Mouse (Mus musculus) layer of hippocampus, postnatal 10 days (tissue): ENCODE results near the gene Iqck. TPM values are rescaled to one million over a fixed set of nuclear protein-coding genes. Genes with fewer than 3 reads are reported as not detected.

Source experiments
- DNase-seq, 2 experiments: peaks; one replicate each; pipeline ENCODE4 v3.0.0; 2021; ENCODE audit warnings: low spot score in 2 of 2
- total RNA-seq, 2 experiments: library from RNA; stranded (reverse); gene quantifications; 2 replicates each; pipeline ENCODE4 v1.2.3; 2021

Gene Iqck
- total RNA-seq, 2 experiments from 2014 or later: 3.3 to 4.5 TPM

DNA sequence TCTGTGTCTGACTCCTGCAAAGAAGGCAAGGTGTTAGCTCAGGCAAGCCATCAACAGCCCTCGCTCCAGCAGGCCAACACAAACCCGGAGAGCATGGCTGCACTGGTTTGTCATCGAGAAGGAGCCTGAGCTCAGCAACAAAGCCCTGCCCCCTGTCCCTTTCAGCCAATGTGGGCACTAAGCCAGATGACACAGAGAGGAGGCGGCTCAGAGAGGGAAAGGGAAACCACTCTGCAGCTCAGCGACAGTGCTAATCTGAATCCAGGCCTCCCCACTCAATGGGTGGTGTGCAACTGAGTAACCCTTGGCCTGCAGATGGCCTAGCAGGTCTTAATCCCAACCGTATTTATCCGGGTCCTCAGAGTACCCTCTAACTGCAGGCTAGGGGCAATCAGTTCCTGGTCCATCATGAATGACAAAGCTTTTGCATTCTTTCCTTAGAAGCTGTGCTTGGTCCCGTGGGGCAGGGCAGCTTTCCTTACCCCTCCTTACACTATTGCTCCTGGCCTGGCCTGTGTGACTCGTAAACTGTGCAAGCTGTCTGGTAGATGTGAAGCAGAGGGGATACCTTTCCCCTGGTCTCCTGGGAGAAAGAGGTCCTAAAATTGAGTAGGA lies 4.8 kb upstream of the Iqck start:
- no peak for DNase-seq

DNA sequence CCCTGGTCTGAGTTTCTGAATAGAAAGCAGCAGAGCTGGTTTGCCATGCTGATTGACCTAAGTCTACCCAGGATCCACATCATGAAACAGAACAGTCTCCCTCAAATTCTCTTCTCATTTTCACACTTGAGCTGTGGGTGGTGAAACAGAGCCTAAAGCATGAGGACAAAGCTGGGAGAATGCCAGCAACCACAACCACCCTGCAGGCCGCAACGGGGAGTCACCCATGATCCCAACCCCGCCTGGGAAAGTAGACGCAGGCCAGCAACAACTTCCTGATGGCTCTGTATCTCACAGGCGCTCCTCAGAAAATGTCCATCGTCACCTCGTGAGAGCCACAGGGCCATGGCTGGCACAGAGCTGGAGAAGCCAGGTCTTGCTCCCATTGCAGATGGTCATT lies 4.0 kb upstream of the Iqck start:
- no peak for DNase-seq

DNA sequence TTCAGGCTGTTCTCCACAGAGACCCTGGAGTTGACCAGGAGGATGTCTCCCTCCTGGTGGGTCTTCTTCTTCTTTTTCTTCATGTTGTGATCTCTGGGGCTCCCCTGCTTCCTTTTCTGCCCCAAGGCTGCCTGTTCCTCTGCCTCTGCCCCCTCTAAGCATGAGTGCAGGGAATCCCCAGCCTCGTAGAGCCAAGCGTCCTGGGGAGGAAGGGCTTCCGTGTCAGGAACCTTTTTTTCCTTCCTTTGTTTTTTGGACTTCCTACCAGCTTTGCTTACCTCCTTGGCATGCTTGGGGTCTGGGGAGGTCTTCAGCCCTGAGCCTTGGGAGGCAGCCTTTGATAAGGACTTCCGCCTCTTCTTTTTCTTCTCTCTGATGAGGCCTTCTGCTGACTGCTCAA lies 2.9 kb upstream of the Iqck start:
- no peak for DNase-seq

- no peak for DNase-seq
Observed at GRCm38 (mm10) chr7:118854606-118855005, 946 bp upstream of the Iqck start.

GRCm38 (mm10) chr7:118855877-118856304 lies 339 bp downstream of the Iqck start, which contains the start of gene Knop1:
Gene Knop1 (minus strand): TSS chr7:118856254.
- no peak for DNase-seq

GRCm38 (mm10) chr7:118858640-118859039 lies 3.1 kb downstream of the Iqck start:
- no peak for DNase-seq

DNA sequence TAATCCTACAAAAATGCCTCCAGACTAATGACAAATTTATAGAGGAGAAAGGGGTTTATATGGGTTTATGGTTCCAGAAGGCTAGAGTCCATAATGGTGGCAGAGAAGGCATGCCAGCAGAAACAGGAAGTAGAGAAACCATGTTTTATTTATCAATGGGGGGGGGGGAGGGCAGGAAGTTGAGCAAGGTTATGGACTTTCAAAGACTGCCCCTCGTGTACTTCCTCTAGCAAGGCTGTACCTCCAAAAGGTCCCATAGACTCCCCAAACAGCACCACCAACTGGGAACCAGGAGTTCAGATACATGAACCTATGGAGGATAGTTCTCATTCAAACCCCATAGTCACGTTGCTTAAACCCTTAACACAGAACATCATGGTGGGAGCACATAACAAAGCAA lies 9.8 kb downstream of the Iqck start:
- no peak for DNase-seq

- DNase-seq: no peak
Observed at GRCm38 (mm10) chr7:118879466-118880029, 24.0 kb downstream of the Iqck start.

DNA sequence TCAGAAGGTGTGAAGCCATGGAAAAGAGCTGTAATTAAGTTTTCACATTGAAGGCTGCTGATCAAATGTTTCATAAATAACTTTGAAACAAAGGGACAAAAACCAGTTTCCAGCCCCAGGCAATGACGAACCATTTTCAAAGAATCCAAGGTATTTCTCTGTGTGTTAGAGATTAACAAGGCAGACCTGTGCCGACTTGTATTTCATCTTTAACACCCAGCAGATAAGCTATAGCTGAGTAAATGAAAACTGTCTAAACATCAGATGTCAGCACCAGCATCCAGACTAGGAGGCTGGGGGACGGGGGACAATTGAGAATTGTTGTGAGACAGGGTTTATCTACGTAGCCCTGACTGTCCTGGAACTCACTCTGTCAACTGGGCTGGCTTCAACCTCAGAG lies 28.4 kb downstream of the Iqck start:
- DNase-seq: no peak

- no peak for DNase-seq
Observed at GRCm38 (mm10) chr7:118884969-118885368, 29.4 kb downstream of the Iqck start.

- no peak for DNase-seq
Observed at GRCm38 (mm10) chr7:118887303-118888055, 31.9 kb downstream of the Iqck start.

DNA sequence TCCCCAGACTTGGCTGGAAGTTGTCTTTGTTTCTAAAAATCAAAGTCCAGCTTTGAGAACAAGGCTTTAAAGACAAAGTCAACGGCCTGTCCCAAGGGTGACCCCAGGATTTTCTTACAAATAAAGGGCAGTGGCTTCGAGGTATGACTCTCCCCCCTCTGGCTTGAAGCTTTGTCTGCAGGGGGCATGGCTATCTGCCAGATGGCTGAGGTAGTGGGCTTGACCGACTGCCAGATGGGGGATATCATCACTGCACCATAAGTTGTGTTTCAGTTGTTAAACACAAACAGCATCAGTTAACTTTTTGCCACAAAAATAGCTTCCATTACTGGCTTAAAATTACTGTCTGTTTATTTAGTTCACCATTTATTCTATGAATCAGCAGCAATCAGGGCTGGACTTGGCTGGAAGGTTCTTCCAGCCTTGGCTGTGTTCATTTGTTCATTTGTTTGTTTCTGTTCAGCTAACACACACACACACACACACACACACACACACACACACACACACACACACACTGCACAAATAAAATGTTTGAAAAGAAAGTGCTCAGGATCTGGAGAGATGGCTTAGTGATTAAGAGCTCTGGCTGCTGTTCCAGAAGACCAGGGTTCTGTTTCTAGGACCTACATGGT lies 33.6 kb downstream of the Iqck start:
- peak; percentile 32 to 34 for DNase-seq

GRCm38 (mm10) chr7:118895469-118896450 lies 40.2 kb downstream of the Iqck start:
- DNase-seq: no peak

DNA sequence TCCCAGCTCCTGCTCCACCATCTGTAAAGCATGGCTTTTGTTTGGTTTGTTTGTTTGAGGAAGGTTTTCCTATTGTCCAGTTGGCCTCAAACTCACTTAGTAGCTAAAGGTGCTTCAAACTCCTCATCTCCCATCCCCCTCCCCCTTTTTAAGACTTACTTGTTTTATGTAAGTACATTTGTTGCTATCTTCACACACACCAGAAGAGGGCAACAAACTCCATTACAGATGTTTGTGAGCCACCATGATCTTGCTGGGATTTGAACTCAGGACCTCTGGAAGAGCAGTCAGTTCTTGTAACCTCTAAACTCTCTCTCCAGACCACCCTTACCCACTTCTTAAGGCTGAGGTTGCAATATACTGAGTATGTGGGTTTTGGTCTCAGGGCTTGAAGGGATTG lies 42.5 kb downstream of the Iqck start:
- DNase-seq: no peak

DNA sequence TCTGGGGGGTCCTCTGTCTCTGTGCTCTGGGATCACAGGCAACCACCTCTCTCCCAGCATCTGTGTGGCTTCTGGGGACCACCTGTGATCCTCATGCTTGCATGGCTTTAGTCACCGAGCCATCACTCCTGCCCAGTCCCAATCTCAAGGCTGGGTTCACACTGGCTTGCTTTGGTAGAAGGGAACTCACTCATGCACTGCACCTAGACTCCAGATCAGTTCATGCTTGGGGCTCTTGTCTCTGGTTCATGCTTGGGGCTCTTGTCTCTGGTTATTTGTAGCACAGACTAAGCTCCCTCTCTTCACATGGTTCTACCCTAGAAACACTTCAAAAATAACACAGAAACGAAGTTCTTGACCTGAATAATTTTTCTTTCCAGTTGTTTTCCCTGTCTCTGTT lies 44.5 kb downstream of the Iqck start:
- no peak for DNase-seq

DNA sequence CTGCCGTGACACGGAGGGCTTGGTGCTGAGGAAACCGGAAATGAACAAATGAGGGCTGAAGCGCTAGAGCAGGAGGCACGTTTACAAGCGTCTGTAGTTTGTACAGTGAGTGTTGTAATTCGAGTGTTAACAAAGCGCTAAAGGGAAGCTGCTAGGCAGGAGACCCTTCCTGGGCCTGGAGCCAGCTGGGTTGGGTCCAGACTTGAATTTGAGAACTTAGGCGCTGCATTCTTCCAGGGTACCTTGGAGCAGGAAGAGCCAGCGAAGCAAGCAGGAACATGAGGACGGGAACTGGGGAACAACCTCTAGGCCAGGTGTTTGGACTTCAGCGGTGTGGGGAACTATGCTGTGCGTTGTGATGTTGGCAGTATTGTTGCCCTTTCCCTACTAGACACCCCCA lies 47.4 kb downstream of the Iqck start:
- peak; percentile 56 to 70 for DNase-seq

- no peak for DNase-seq
Observed at GRCm38 (mm10) chr7:118903879-118904278, 48.3 kb downstream of the Iqck start.

DNA sequence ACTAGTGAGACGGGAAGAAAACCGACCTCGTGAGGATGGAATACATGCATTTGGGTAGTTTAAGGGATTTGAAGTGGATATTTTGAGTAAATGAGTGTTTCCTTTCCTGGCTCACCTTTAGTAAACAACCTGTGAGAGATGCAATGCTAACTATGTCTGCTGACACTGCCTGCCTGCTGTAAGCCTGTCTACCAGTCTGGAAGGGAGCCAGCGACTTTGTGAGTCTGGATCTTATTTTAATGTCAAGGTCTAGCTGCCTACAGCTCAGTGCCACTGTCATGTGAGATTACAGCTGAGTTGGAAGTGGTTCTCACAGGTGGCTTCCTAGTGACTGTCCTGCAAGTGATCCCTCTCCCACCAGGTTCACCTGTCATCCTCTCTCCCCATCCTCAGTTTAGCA lies 49.0 kb downstream of the Iqck start:
- no peak for DNase-seq

DNA sequence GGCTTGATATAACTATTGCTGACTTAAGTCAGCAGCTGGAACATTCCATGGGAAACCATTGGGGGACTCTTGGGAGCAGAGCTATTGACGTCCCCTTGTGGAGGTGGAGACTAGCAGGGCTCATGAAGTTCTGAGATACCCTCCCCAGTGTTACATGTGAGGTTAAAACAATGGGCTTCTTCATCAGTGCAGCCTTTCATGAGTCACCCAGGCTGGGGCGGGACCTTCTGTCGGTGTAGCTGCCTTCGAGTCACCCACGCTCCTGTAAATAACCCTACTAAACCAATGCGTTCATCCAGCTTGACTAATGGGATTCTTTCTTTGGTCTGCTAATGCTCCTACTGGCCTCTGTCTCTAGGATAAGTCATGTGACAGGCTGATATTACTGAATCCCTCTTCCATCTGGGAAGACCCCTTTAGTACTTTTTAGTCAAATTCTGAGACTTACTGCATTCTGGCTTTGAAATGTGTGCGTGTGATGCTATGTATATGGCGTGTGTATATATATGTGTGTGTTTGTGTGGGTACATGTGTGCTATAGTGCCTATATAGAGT lies 53.5 kb downstream of the Iqck start:
- no peak for DNase-seq

- DNase-seq: no peak
Observed at GRCm38 (mm10) chr7:118910464-118910863, 54.9 kb downstream of the Iqck start.

- DNase-seq: no peak
Observed at GRCm38 (mm10) chr7:118911170-118911569, 55.6 kb downstream of the Iqck start.
